Mouse (Mus musculus) thymus, adult 18-20 months (tissue): Measurements from ENCODE around the gene Nnat.

Source experiments
- DNase-seq, 2 experiments: peaks; one replicate each; pipeline ENCODE4 v3.0.0; 2022; ENCODE audit warnings: mixed read lengths in 2 of 2

Nnat gene

DNA sequence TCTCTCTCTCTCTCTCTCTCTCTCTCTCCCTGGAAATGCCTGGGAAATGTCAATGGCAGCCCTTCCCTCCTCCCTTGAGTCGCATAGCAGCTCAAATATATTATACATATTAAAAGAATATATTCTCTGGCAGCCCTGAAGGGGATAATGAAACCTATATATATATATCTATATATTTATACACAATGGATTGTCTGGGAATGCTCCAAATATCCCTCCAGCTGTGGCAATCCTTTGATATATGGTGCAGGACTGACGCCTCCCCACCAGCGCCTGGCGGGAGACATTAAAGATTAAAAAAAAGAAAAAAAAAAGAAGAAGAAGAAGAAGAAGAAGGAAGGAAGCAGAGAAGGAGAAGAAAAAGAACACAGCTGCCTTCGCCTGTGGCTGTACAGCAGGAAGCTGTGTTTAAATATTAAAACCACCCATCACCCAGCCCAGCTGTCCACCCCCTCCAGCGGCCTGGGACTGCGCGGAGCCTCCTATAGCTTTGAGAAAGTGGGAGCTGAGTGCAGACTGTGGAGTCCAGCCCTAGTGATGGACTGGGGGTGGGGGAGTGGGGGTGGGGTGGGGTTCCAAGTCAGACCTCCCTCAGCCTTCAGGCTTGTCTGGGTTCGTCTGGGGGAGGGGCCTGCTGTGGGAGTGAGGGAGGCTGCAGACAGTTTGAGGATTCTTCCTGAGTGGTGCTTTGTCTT is 47.8 kb downstream of the Nnat start:
- DNase-seq: no peak

DNA sequence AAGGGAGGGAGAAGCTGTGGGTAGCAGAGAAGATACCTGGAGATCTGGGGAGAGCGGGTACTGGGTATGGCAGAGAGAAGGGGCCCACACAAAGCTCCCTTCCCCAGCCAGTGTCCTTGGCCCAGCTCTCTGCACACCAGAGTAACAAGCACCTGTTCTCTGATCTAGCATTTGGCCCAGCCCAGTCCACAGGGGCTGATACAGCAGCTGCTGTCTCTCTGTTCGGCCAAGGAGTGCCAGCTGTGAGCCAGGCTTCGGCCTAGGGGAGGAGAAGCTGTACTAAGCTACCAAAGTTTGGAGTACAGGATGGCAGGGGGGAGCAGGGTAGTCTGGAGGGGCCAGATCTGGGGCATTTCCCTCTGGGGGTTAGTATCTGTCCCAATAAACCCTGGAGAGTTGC is 51.9 kb downstream of the Nnat start:
- DNase-seq: no peak
